Mouse (Mus musculus) ES-E14 (cell line): ENCODE measurements around the gene Pbld2.

Source experiments
- CHD2 ChIP-seq: IDR thresholded peaks from 2 replicates; pipeline ENCODE4 v1.6.1; 2014; ENCODE audit warnings: mild to moderate bottlenecking, low read depth, low read length, inconsistent platforms
- HCFC1 ChIP-seq: IDR thresholded peaks from 2 replicates; pipeline ENCODE4 v1.6.1; 2012; ENCODE audit warnings: low read length, inconsistent platforms, borderline replicate concordance; ENCODE audit not compliant: insufficient read depth
- ZC3H11A ChIP-seq: IDR thresholded peaks from 2 replicates; pipeline ENCODE4 v1.6.1; 2012; ENCODE audit warnings: low read depth, mild to moderate bottlenecking, inconsistent platforms, low read length, borderline replicate concordance

DNA sequence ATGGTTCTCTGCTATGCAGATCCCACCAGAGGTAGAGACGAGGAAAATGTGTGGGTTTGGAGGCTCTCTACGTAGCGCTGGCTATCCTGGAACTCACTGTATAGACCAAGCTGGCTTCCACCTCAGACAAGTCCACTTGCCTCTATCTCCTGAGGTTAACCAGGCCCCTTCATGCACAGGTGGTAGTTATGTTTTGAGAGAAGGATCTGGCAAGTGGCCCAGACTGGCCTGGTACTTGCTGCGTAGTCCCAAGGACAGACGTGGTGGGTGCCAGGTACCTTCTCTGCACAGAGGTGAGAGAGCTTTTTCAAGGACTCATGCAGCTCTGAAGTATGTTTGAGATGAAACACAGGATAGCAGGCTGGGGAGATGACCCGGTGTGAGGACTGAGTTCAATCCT is 39.6 kb upstream of the Pbld2 start:
- TF ChIP-seq CHD2 (no peak), HCFC1 (no peak), ZC3H11A (no peak)
